Mouse (Mus musculus): ENCODE data around the gene Hspb1.

- TF ChIP-seq CTCF (conservative IDR thresholded peaks at IDR 0.05; ENCODE audit: low read length) (no peak), NANOG (IDR thresholded peaks at IDR 0.05; ENCODE audit: borderline replicate concordance, low read length) (no peak)
These were observed 44.3 kb upstream of the Hspb1 start for GRCm38 (mm10) chr5:135843418-135843817.
